Mouse (Mus musculus): ENCODE measurements around the gene Zfp385c. TPM values are rescaled to one million over a fixed set of nuclear protein-coding genes. Genes with fewer than 3 reads are reported as not detected.

Gene Zfp385c
- polyA plus RNA-seq, 1 experiment from 2014 or later = 0.80 TPM

- Histone ChIP-seq H3K27me3 (replicated peaks; ENCODE audit: control insufficient read depth, insufficient read depth, low read length) (no peaks in the 10 kb centered on the region), H3K4me3 (replicated peaks; ENCODE audit: low read length) (no peak overlapping the region), H3K4me2 (ENCODE audit: low read length) (no peak overlapping the region), H3K9ac (replicated peaks; ENCODE audit: low read depth, low read length) (no peak overlapping the region), H3K9me3 (ENCODE audit: control insufficient read depth, low read length) (no peaks in the 10 kb centered on the region), H3K36me3 (ENCODE audit: control insufficient read depth, insufficient read depth) (peaks cover 12% of the 10 kb centered on the region), H3K27ac (ENCODE audit: low read length) (no peak overlapping the region), H3K4me1 (replicated peaks; ENCODE audit: control insufficient read depth, insufficient read depth, low read length) (peaks cover 18% of the 10 kb centered on the region)
- 73% methylated on average over 4 of the region's 4 CpGs for WGBS
- no peak for ATAC-seq
Measured at GRCm38 (mm10) chr11:100604321-100605005, 87.8 kb downstream of the Zfp385c start.

GRCm38 (mm10) chr11:100603813-100604212, 88.4 kb downstream of the Zfp385c start:
- Histone ChIP-seq H3K9ac (replicated peaks; ENCODE audit: low read depth, low read length) (no peak overlapping the region), H3K27ac (ENCODE audit: low read length) (peak overlapping the region; percentile 10; the same call in 1 of the 2 replicates), H3K27me3 (replicated peaks; ENCODE audit: control insufficient read depth, insufficient read depth, low read length) (no peaks in the 10 kb centered on the region), H3K36me3 (ENCODE audit: control insufficient read depth, insufficient read depth) (peaks cover 15% of the 10 kb centered on the region), H3K4me1 (replicated peaks; ENCODE audit: control insufficient read depth, insufficient read depth, low read length) (peaks cover 18% of the 10 kb centered on the region), H3K4me2 (ENCODE audit: low read length) (no peak overlapping the region), H3K9me3 (ENCODE audit: control insufficient read depth, low read length) (no peaks in the 10 kb centered on the region), H3K4me3 (replicated peaks; ENCODE audit: low read length) (no peak overlapping the region)
- no peak for ATAC-seq
- 76% methylated on average over 8 of the region's 8 CpGs for WGBS

DNA sequence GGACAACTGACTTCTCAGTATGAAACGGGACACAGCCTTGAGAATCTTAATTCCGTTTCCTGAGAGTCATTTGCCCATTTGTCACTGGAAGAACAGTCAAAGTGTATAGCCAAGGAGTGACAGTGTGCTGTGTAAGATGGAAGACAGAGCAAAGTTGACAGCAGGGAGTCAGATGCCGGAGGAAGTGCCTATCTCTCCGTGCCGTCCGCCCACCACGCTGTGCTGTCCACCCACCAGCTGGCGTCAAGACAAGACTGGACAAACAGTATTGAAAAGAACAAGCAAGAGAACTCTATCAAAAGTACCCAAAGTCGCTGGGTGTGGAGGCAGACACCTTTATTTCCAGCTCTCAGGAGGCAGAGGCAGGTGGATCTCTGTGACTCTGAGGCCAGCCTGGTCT, 89.1 kb downstream of the Zfp385c start:
- H3K4me1 ChIP-seq (replicated peaks; ENCODE audit: control insufficient read depth, insufficient read depth, low read length) = peaks cover 18% of the 10 kb centered on the region
- no peak overlapping the region for H3K4me2 ChIP-seq (ENCODE audit: low read length)
- no peak overlapping the region for H3K27ac ChIP-seq (ENCODE audit: low read length)
- H3K27me3 ChIP-seq (replicated peaks; ENCODE audit: control insufficient read depth, insufficient read depth, low read length) = no peaks in the 10 kb centered on the region
- H3K36me3 ChIP-seq (ENCODE audit: control insufficient read depth, insufficient read depth) = peaks cover 16% of the 10 kb centered on the region
- H3K9me3 ChIP-seq (ENCODE audit: control insufficient read depth, low read length) = no peaks in the 10 kb centered on the region
- H3K4me3 ChIP-seq (replicated peaks; ENCODE audit: low read length) = no peak overlapping the region
- WGBS = 95% methylated on average over 9 of the region's 9 CpGs
- no peak for ATAC-seq
- no peak overlapping the region for H3K9ac ChIP-seq (replicated peaks; ENCODE audit: low read depth, low read length)

GRCm38 (mm10) chr11:100601372-100601771, 90.9 kb downstream of the Zfp385c start:
- Histone ChIP-seq H3K4me2 (ENCODE audit: low read length) (no peak overlapping the region), H3K9me3 (ENCODE audit: control insufficient read depth, low read length) (no peaks in the 10 kb centered on the region), H3K27me3 (replicated peaks; ENCODE audit: control insufficient read depth, insufficient read depth, low read length) (no peaks in the 10 kb centered on the region), H3K36me3 (ENCODE audit: control insufficient read depth, insufficient read depth) (peaks cover 31% of the 10 kb centered on the region), H3K9ac (replicated peaks; ENCODE audit: low read depth, low read length) (no peak overlapping the region), H3K27ac (ENCODE audit: low read length) (no peak overlapping the region), H3K4me3 (replicated peaks; ENCODE audit: low read length) (no peak overlapping the region), H3K4me1 (replicated peaks; ENCODE audit: control insufficient read depth, insufficient read depth, low read length) (peaks cover 15% of the 10 kb centered on the region)
- 94% methylated on average over 3 of the region's 3 CpGs for WGBS
- ATAC-seq = no peak

DNA sequence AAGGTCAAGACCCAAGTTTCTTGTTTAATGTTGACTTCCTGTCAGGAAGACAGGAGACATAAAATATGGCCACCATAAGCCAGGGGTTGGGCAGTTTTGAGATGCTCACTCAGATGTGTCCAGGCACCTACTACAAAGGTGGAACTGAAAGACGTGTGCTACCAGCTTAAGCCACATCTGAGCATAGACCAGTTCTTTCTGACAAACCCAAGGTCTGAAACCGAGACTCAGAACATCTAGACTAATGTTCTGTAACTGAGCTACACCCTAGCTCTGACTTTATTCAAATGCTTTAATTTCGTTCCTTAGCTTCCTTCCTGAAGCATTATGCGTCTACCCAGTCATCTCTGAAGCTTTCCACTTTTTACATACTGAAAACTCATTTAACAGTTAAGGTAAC, 94.2 kb downstream of the Zfp385c start:
- Histone ChIP-seq H3K27me3 (replicated peaks; ENCODE audit: control insufficient read depth, insufficient read depth, low read length) (no peaks in the 10 kb centered on the region), H3K27ac (ENCODE audit: low read length) (no peak overlapping the region), H3K4me3 (replicated peaks; ENCODE audit: low read length) (no peak overlapping the region), H3K9ac (replicated peaks; ENCODE audit: low read depth, low read length) (no peak overlapping the region), H3K4me1 (replicated peaks; ENCODE audit: control insufficient read depth, insufficient read depth, low read length) (no peaks in the 10 kb centered on the region), H3K36me3 (ENCODE audit: control insufficient read depth, insufficient read depth) (peaks cover 39% of the 10 kb centered on the region), H3K9me3 (ENCODE audit: control insufficient read depth, low read length) (no peaks in the 10 kb centered on the region), H3K4me2 (ENCODE audit: low read length) (no peak overlapping the region)
- no peak for ATAC-seq
- WGBS = 91% methylated on average over 4 of the region's 4 CpGs

- H3K4me1 ChIP-seq (replicated peaks; ENCODE audit: control insufficient read depth, insufficient read depth, low read length) = no peaks in the 10 kb centered on the region
- H3K27me3 ChIP-seq (replicated peaks; ENCODE audit: control insufficient read depth, insufficient read depth, low read length) = no peaks in the 10 kb centered on the region
- H3K27ac ChIP-seq (ENCODE audit: low read length) = no peak overlapping the region
- H3K9me3 ChIP-seq (ENCODE audit: control insufficient read depth, low read length) = no peaks in the 10 kb centered on the region
- no peak overlapping the region for H3K4me3 ChIP-seq (replicated peaks; ENCODE audit: low read length)
- no peak for ATAC-seq
- no peak overlapping the region for H3K4me2 ChIP-seq (ENCODE audit: low read length)
- no peak overlapping the region for H3K9ac ChIP-seq (replicated peaks; ENCODE audit: low read depth, low read length)
- peaks cover 48% of the 10 kb centered on the region for H3K36me3 ChIP-seq (ENCODE audit: control insufficient read depth, insufficient read depth)
- 72% methylated on average over 4 of the region's 4 CpGs for WGBS
Measured at GRCm38 (mm10) chr11:100595533-100595932, 96.7 kb downstream of the Zfp385c start.

DNA sequence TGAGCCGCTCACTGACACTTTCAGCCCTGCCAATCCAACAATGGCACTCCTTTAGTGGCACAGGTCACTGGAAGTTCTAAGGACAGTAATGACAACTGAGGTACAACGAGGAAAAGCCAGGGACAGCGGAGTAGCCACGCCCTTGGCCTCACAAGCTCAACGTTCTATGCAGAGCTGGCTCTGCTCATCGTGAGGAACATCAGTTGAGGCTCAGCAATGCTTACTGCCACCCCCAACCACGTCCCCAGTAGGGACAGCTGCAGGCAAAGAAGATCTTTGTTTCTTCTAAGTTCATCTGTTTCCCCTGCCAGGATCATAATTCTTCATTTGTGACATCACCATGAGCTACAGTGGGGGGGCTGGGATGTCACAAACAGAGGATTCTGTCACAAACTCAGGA, 97.6 kb downstream of the Zfp385c start:
- Histone ChIP-seq H3K9me3 (ENCODE audit: control insufficient read depth, low read length) (no peaks in the 10 kb centered on the region), H3K4me2 (ENCODE audit: low read length) (no peak overlapping the region), H3K9ac (replicated peaks; ENCODE audit: low read depth, low read length) (no peak overlapping the region), H3K27me3 (replicated peaks; ENCODE audit: control insufficient read depth, insufficient read depth, low read length) (no peaks in the 10 kb centered on the region), H3K27ac (ENCODE audit: low read length) (no peak overlapping the region), H3K4me1 (replicated peaks; ENCODE audit: control insufficient read depth, insufficient read depth, low read length) (no peaks in the 10 kb centered on the region), H3K4me3 (replicated peaks; ENCODE audit: low read length) (no peak overlapping the region), H3K36me3 (ENCODE audit: control insufficient read depth, insufficient read depth) (peaks cover 48% of the 10 kb centered on the region)
- WGBS = 92% methylated on average over 7 of the region's 7 CpGs
- no peak for ATAC-seq

DNA sequence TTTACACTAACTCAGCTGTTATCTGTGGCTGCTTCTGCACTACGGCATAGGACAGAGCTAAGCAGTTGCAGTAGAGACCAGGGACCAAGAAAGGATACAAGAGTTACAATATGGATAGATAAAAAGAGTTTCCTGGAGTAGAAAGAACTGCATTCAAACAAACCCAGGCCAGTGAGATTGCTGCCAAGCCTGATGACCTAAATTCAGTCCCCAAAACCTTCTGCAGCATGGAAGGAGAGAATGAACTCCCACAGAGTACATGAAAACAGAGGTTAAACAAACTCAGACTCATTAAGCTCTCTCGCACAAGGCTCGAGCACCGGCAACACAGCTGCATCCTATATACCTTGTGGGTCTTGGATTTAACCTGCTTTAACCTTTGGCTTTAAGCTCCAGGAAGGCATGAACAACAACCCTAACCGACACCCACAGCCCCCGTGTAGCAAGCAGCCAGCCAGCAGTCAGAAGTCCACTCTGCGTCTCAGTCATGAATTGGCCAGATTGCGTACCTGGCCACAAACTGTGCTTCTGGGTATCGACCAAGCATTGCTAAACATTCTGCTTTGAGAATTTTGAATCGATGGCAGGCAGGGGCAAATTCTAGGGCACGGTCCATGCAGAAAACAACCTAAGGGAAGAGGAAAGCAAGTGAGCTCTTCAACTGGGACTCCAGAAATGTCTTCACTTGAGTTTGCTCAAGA, 99.8 kb downstream of the Zfp385c start:
- Histone ChIP-seq H3K27ac (ENCODE audit: low read length) (no peak overlapping the region), H3K27me3 (replicated peaks; ENCODE audit: control insufficient read depth, insufficient read depth, low read length) (no peaks in the 10 kb centered on the region), H3K9me3 (ENCODE audit: control insufficient read depth, low read length) (no peaks in the 10 kb centered on the region), H3K36me3 (ENCODE audit: control insufficient read depth, insufficient read depth) (peaks cover 49% of the 10 kb centered on the region), H3K4me1 (replicated peaks; ENCODE audit: control insufficient read depth, insufficient read depth, low read length) (no peaks in the 10 kb centered on the region), H3K9ac (replicated peaks; ENCODE audit: low read depth, low read length) (no peak overlapping the region), H3K4me3 (replicated peaks; ENCODE audit: low read length) (no peak overlapping the region), H3K4me2 (ENCODE audit: low read length) (no peak overlapping the region)
- no peak for ATAC-seq
- 91% methylated on average over 11 of the region's 11 CpGs for WGBS

GRCm38 (mm10) chr11:100588462-100588861, 103.8 kb downstream of the Zfp385c start:
- WGBS = 98% methylated on average over 2 of the region's 2 CpGs
- Histone ChIP-seq H3K27me3 (replicated peaks; ENCODE audit: control insufficient read depth, insufficient read depth, low read length) (no peaks in the 10 kb centered on the region), H3K9ac (replicated peaks; ENCODE audit: low read depth, low read length) (no peak overlapping the region), H3K9me3 (ENCODE audit: control insufficient read depth, low read length) (no peaks in the 10 kb centered on the region), H3K36me3 (ENCODE audit: control insufficient read depth, insufficient read depth) (peaks cover 59% of the 10 kb centered on the region), H3K4me3 (replicated peaks; ENCODE audit: low read length) (no peak overlapping the region), H3K4me1 (replicated peaks; ENCODE audit: control insufficient read depth, insufficient read depth, low read length) (no peaks in the 10 kb centered on the region), H3K27ac (ENCODE audit: low read length) (no peak overlapping the region), H3K4me2 (ENCODE audit: low read length) (no peak overlapping the region)
- ATAC-seq = no peak
